Mouse (Mus musculus): ENCODE measurements at regions not wholly inside any gene's neighbourhood (a gene's known extent, or its start where the extent isn't known, plus 50 kb on each side); places are given as distances from the start of the nearest gene placed in this dataset.

GRCm38 (mm10) chr15:87353886-87354285 lies 190.2 kb upstream of the Fam19a5 start:
- no peak for TF ChIP-seq CTCF (IDR thresholded peaks at IDR 0.05; ENCODE audit: insufficient read depth, low read depth, low read length)
- TF ChIP-seq POLR2A (IDR thresholded peaks at IDR 0.05; ENCODE audit: insufficient read depth, low read depth, low read length) = no peak
